Mouse (Mus musculus): ENCODE measurements around the gene Atox1. TPM values are rescaled to one million over a fixed set of nuclear protein-coding genes. Genes with fewer than 3 reads are reported as not detected.

The Atox1 gene
- polyA plus RNA-seq, 1 experiment from 2014 or later, result 117 TPM

- Histone ChIP-seq H3K36me3 (ENCODE audit: inconsistent target) (no peaks in the 10 kb centered on the region), H3K27ac (no peak overlapping the region), H3K79me2 (ENCODE audit: inconsistent target) (peaks cover 11% of the 10 kb centered on the region), H3K4me3 (ENCODE audit: inconsistent target) (no peak overlapping the region)
- 100% methylated on average over 3 of the region's 3 CpGs for WGBS (ENCODE audit: missing documents)
Measured at GRCm38 (mm10) chr11:55465177-55465576, 4.1 kb upstream of the Atox1 start.

GRCm38 (mm10) chr11:55464707-55465106, 3.7 kb upstream of the Atox1 start:
- Histone ChIP-seq H3K36me3 (ENCODE audit: inconsistent target) (no peaks in the 10 kb centered on the region), H3K79me2 (ENCODE audit: inconsistent target) (peaks cover 12% of the 10 kb centered on the region), H3K27ac (no peak overlapping the region), H3K4me3 (ENCODE audit: inconsistent target) (no peak overlapping the region)
- 93% methylated on average over 10 of the region's 10 CpGs for WGBS (ENCODE audit: missing documents)

- peak overlapping the region; percentile 77 for H3K27ac ChIP-seq
- WGBS (ENCODE audit: missing documents), result 97% methylated on average over 5 of the region's 9 CpGs
Measured at GRCm38 (mm10) chr11:55462149-55462548, 1.1 kb upstream of the Atox1 start.

GRCm38 (mm10) chr11:55460559-55461018, 450 bp downstream of the Atox1 start:
- H3K79me2 ChIP-seq (ENCODE audit: inconsistent target), result peaks cover 53% of the 10 kb centered on the region
- under 1% methylated on average over 17 of the region's 17 CpGs for WGBS (ENCODE audit: missing documents)
- peak overlapping the region; percentile 97 for H3K4me3 ChIP-seq (ENCODE audit: inconsistent target)
- H3K27ac ChIP-seq, result peak overlapping the region; percentile 67
- H3K36me3 ChIP-seq (ENCODE audit: inconsistent target), result no peaks in the 10 kb centered on the region

More at GRCm38 (mm10) chr11:55462149-55462548, 1.1 kb upstream of the Atox1 start:
- H3K79me2 ChIP-seq (ENCODE audit: inconsistent target), result peaks cover 38% of the 10 kb centered on the region
- no peak overlapping the region for H3K4me3 ChIP-seq (ENCODE audit: inconsistent target)
- H3K36me3 ChIP-seq (ENCODE audit: inconsistent target), result no peaks in the 10 kb centered on the region

- Histone ChIP-seq H3K27ac (peak overlapping the region; percentile 67), H3K36me3 (ENCODE audit: inconsistent target) (peaks cover 1% of the 10 kb centered on the region; the same call in 1 of the 2 replicates), H3K79me2 (ENCODE audit: inconsistent target) (peaks cover 59% of the 10 kb centered on the region), H3K4me3 (ENCODE audit: inconsistent target) (peak overlapping the region; percentile 97)
- 76% methylated on average over 3 of the region's 3 CpGs for WGBS (ENCODE audit: missing documents)
Measured at GRCm38 (mm10) chr11:55459850-55460558, 1.0 kb downstream of the Atox1 start.

GRCm38 (mm10) chr11:55458501-55458900, 2.5 kb downstream of the Atox1 start:
- 79% methylated on average over 4 of the region's 4 CpGs for whole genome bisulfite sequencing (ENCODE audit: missing documents)
- Histone ChIP-seq H3K4me3 (ENCODE audit: inconsistent target) (no peak overlapping the region), H3K36me3 (ENCODE audit: inconsistent target) (peaks cover 3% of the 10 kb centered on the region; the same call in 1 of the 2 replicates), H3K79me2 (ENCODE audit: inconsistent target) (peaks cover 70% of the 10 kb centered on the region), H3K27ac (peak overlapping the region; percentile 25)

- Histone ChIP-seq H3K36me3 (ENCODE audit: inconsistent target) (peaks cover 13% of the 10 kb centered on the region; the same call in 1 of the 2 replicates), H3K27ac (no peak overlapping the region), H3K4me3 (ENCODE audit: inconsistent target) (no peak overlapping the region), H3K79me2 (ENCODE audit: inconsistent target) (peaks cover 91% of the 10 kb centered on the region)
- WGBS (ENCODE audit: missing documents), result 76% methylated on average over 2 of the region's 2 CpGs
Measured at GRCm38 (mm10) chr11:55455166-55455565, 5.9 kb downstream of the Atox1 start.

- WGBS (ENCODE audit: missing documents), result 26% methylated on average over 4 of the region's 4 CpGs
- H3K27ac ChIP-seq, result peak overlapping the region; percentile 73
- peaks cover 76% of the 10 kb centered on the region for H3K79me2 ChIP-seq (ENCODE audit: inconsistent target)
- peaks cover 23% of the 10 kb centered on the region; the same call in 1 of the 2 replicates for H3K36me3 ChIP-seq (ENCODE audit: inconsistent target)
- H3K4me3 ChIP-seq (ENCODE audit: inconsistent target), result no peak overlapping the region
Measured at GRCm38 (mm10) chr11:55453640-55454039, 7.4 kb downstream of the Atox1 start.

GRCm38 (mm10) chr11:55450311-55450710, 10.7 kb downstream of the Atox1 start:
- peaks cover 34% of the 10 kb centered on the region for H3K36me3 ChIP-seq (ENCODE audit: inconsistent target)
- no peak overlapping the region for H3K4me3 ChIP-seq (ENCODE audit: inconsistent target)
- H3K79me2 ChIP-seq (ENCODE audit: inconsistent target), result peaks cover 42% of the 10 kb centered on the region
- 68% methylated on average over 4 of the region's 4 CpGs for WGBS (ENCODE audit: missing documents)
- H3K27ac ChIP-seq, result no peak overlapping the region

GRCm38 (mm10) chr11:55449531-55449930, 11.5 kb downstream of the Atox1 start:
- H3K79me2 ChIP-seq (ENCODE audit: inconsistent target), result peaks cover 34% of the 10 kb centered on the region
- H3K36me3 ChIP-seq (ENCODE audit: inconsistent target), result peaks cover 38% of the 10 kb centered on the region
- 60% methylated on average over 7 of the region's 7 CpGs for WGBS (ENCODE audit: missing documents)
- H3K4me3 ChIP-seq (ENCODE audit: inconsistent target), result no peak overlapping the region
- no peak overlapping the region for H3K27ac ChIP-seq

- WGBS (ENCODE audit: missing documents), result 14% methylated on average over 3 of the region's 4 CpGs
- no peak overlapping the region for H3K27ac ChIP-seq
- peaks cover 51% of the 10 kb centered on the region for H3K36me3 ChIP-seq (ENCODE audit: inconsistent target)
- no peak overlapping the region for H3K4me3 ChIP-seq (ENCODE audit: inconsistent target)
- peaks cover 13% of the 10 kb centered on the region; the same call in 1 of the 2 replicates for H3K79me2 ChIP-seq (ENCODE audit: inconsistent target)
Measured at GRCm38 (mm10) chr11:55446579-55446978, 14.5 kb downstream of the Atox1 start.

GRCm38 (mm10) chr11:55444772-55445171, 16.3 kb downstream of the Atox1 start:
- WGBS (ENCODE audit: missing documents), result 18% methylated on average over 1 of the region's 1 CpGs

GRCm38 (mm10) chr11:55439718-55440117, 21.3 kb downstream of the Atox1 start:
- peaks cover 15% of the 10 kb centered on the region; the same call in 1 of the 2 replicates for H3K36me3 ChIP-seq (ENCODE audit: inconsistent target)
- 86% methylated on average over 5 of the region's 5 CpGs for WGBS (ENCODE audit: missing documents)

More at GRCm38 (mm10) chr11:55444772-55445171, 16.3 kb downstream of the Atox1 start:
- Histone ChIP-seq H3K4me3 (ENCODE audit: inconsistent target) (no peak overlapping the region), H3K79me2 (ENCODE audit: inconsistent target) (no peaks in the 10 kb centered on the region), H3K36me3 (ENCODE audit: inconsistent target) (peaks cover 37% of the 10 kb centered on the region), H3K27ac (no peak overlapping the region)

GRCm38 (mm10) chr11:55438031-55438430, 23.0 kb downstream of the Atox1 start:
- H3K27ac ChIP-seq, result no peak overlapping the region
- H3K4me3 ChIP-seq (ENCODE audit: inconsistent target), result no peak overlapping the region
- H3K36me3 ChIP-seq (ENCODE audit: inconsistent target), result no peaks in the 10 kb centered on the region; the same call in 1 of the 2 replicates
- 85% methylated on average over 4 of the region's 4 CpGs for WGBS (ENCODE audit: missing documents)
- H3K79me2 ChIP-seq (ENCODE audit: inconsistent target), result no peaks in the 10 kb centered on the region

More at GRCm38 (mm10) chr11:55439718-55440117, 21.3 kb downstream of the Atox1 start:
- no peak overlapping the region for H3K27ac ChIP-seq
- H3K4me3 ChIP-seq (ENCODE audit: inconsistent target), result no peak overlapping the region
- no peaks in the 10 kb centered on the region for H3K79me2 ChIP-seq (ENCODE audit: inconsistent target)

GRCm38 (mm10) chr11:55436089-55436488, 24.9 kb downstream of the Atox1 start:
- no peak overlapping the region for H3K27ac ChIP-seq
- H3K4me3 ChIP-seq (ENCODE audit: inconsistent target), result no peak overlapping the region
- no peaks in the 10 kb centered on the region for H3K79me2 ChIP-seq (ENCODE audit: inconsistent target)
- H3K36me3 ChIP-seq (ENCODE audit: inconsistent target), result no peaks in the 10 kb centered on the region
- 92% methylated on average over 6 of the region's 6 CpGs for WGBS (ENCODE audit: missing documents)
